Mouse (Mus musculus) stomach, embryonic 14.5 days (tissue): Measurements from ENCODE around the gene Arhgef10l. TPM values are rescaled to one million over a fixed set of nuclear protein-coding genes. Genes with fewer than 3 reads are reported as not detected.

Source experiments
- ATAC-seq: fragments of 200-750 bp; cut with Nextera tagmentation; 2 replicates; pipeline ENCODE4 v1.8.0; 2017; ENCODE audit warnings: low read depth, moderate TSS enrichment; ENCODE audit not compliant: insufficient number of reproducible peaks, insufficient read depth, low FRiP score
- H3K27ac ChIP-seq: fragments of 300-500 bp; sonication (generic); 2 replicates; pipeline ENCODE4 v1.5.1; 2014; ENCODE audit warnings: mild to moderate bottlenecking, low read length, moderate library complexity, mixed read lengths
- H3K27me3 ChIP-seq: fragments of 300-500 bp; sonication (generic); 2 replicates; pipeline ENCODE4 v1.6.1; 2014; ENCODE audit warnings: low read length, control low read depth, mixed read lengths; ENCODE audit not compliant: control insufficient read depth, insufficient read depth
- H3K36me3 ChIP-seq: fragments of 300-500 bp; sonication (generic); 2 replicates; pipeline ENCODE4 v1.6.1; 2014; ENCODE audit warnings: mild to moderate bottlenecking, control low read depth, low read length, moderate library complexity, mixed read lengths; ENCODE audit not compliant: control insufficient read depth, insufficient read depth
- H3K4me1 ChIP-seq: fragments of 300-500 bp; sonication (generic); 2 replicates; pipeline ENCODE4 v1.6.1; 2014; ENCODE audit warnings: low read length, control low read depth, mixed read lengths; ENCODE audit not compliant: control insufficient read depth, insufficient read depth
- H3K4me2 ChIP-seq: fragments of 300-500 bp; sonication (generic); replicated peaks from 2 replicates; pipeline ENCODE4 v1.6.1; 2014; ENCODE audit warnings: low read depth, low read length, control low read depth
- H3K4me3 ChIP-seq: fragments of 300-500 bp; sonication (generic); 2 replicates; pipeline ENCODE4 v1.5.1; 2014; ENCODE audit warnings: low read depth, low read length, control low read depth
- H3K9ac ChIP-seq: fragments of 300-500 bp; sonication (generic); replicated peaks from 2 replicates; pipeline ENCODE4 v1.6.1; 2014; ENCODE audit warnings: low read depth, mild to moderate bottlenecking, control low read depth, low read length, moderate library complexity, mixed read lengths
- H3K9me3 ChIP-seq: fragments of 300-500 bp; sonication (generic); 2 replicates; pipeline ENCODE4 v1.6.1; 2016; ENCODE audit warnings: low read depth, low read length, control low read depth; ENCODE audit not compliant: control insufficient read depth
- WGBS: fragments of 180-500 bp; shearing (Covaris S2); extraction: QIAGEN DNeasy Blood & Tissue Kit; methylation state at CpG from one replicate; pipeline ENCODE4 v1.1.7; 2014; 5-methylcytosine and 5-hydroxymethylcytosine counted together
- polyA plus RNA-seq: library from polyadenylated mRNA; unstranded; fragments of >200 nt; fragmentation: Nextera tagmentation; extraction: Ambion mirVana; gene quantifications from 2 replicates; pipeline ENCODE4 v1.2.1, GENCODE M21; 2014

Arhgef10l gene
- polyA plus RNA-seq, 1 experiment from 2014 or later: 9.9 TPM

- Histone ChIP-seq H3K9me3 (peaks cover 3% of the 10 kb centered on the region; the same call in 1 of the 2 replicates), H3K27ac (no peak overlapping the region), H3K4me2 (no peak overlapping the region), H3K9ac (no peak overlapping the region), H3K36me3 (no peaks in the 10 kb centered on the region; the same call in 1 of the 2 replicates), H3K27me3 (no peaks in the 10 kb centered on the region), H3K4me3 (no peak overlapping the region), H3K4me1 (0 out of 2 replicates have a peak, but pooled peaks cover 16% of the 10 kb centered on the region)
- 91% methylated on average over 28 of the region's 28 CpGs for WGBS
- ATAC-seq: no peak
These were observed 26.2 kb downstream of the Arhgef10l start for GRCm38 (mm10) chr4:140639431-140640241.

- H3K9me3 ChIP-seq: peaks cover 3% of the 10 kb centered on the region; the same call in 1 of the 2 replicates
- 94% methylated on average over 5 of the region's 5 CpGs for WGBS
- ATAC-seq: no peak
- H3K4me2 ChIP-seq: no peak overlapping the region
- H3K36me3 ChIP-seq: no peaks in the 10 kb centered on the region
- H3K4me3 ChIP-seq: no peak overlapping the region
- H3K27ac ChIP-seq: no peak overlapping the region
- no peak overlapping the region for H3K9ac ChIP-seq
- no peaks in the 10 kb centered on the region for H3K27me3 ChIP-seq
- 0 out of 2 replicates have a peak, but pooled peaks cover 16% of the 10 kb centered on the region for H3K4me1 ChIP-seq
These were observed 27.2 kb downstream of the Arhgef10l start for GRCm38 (mm10) chr4:140638591-140638990.

GRCm38 (mm10) chr4:140637269-140637668 is 28.5 kb downstream of the Arhgef10l start:
- Histone ChIP-seq H3K4me1 (0 out of 2 replicates have a peak, but pooled peaks cover 16% of the 10 kb centered on the region), H3K36me3 (no peaks in the 10 kb centered on the region), H3K9me3 (no peaks in the 10 kb centered on the region), H3K27me3 (no peaks in the 10 kb centered on the region), H3K27ac (no peak overlapping the region), H3K9ac (no peak overlapping the region), H3K4me3 (no peak overlapping the region), H3K4me2 (no peak overlapping the region)
- ATAC-seq: no peak
- 70% methylated on average over 8 of the region's 8 CpGs for WGBS

GRCm38 (mm10) chr4:140636312-140636996 is 29.4 kb downstream of the Arhgef10l start:
- H3K4me3 ChIP-seq: no peak overlapping the region
- no peak overlapping the region for H3K4me2 ChIP-seq
- 0 out of 2 replicates have a peak, but pooled peaks have one; percentile 20 for ATAC-seq
- no peaks in the 10 kb centered on the region for H3K9me3 ChIP-seq
- 0 out of 2 replicates have a peak, but pooled peaks cover 16% of the 10 kb centered on the region for H3K4me1 ChIP-seq
- H3K36me3 ChIP-seq: no peaks in the 10 kb centered on the region
- H3K9ac ChIP-seq: no peak overlapping the region
- H3K27ac ChIP-seq: no peak overlapping the region
- WGBS: 50% methylated on average over 5 of the region's 5 CpGs
- H3K27me3 ChIP-seq: no peaks in the 10 kb centered on the region

GRCm38 (mm10) chr4:140634861-140635388 is 30.9 kb downstream of the Arhgef10l start:
- no peak overlapping the region for H3K4me2 ChIP-seq
- H3K36me3 ChIP-seq: no peaks in the 10 kb centered on the region
- 79% methylated on average over 10 of the region's 10 CpGs for WGBS
- ATAC-seq: no peak
- peaks cover 20% of the 10 kb centered on the region; the same call in 1 of the 2 replicates for H3K4me1 ChIP-seq
- H3K27me3 ChIP-seq: no peaks in the 10 kb centered on the region
- H3K9me3 ChIP-seq: no peaks in the 10 kb centered on the region
- H3K4me3 ChIP-seq: no peak overlapping the region
- H3K9ac ChIP-seq: no peak overlapping the region
- no peak overlapping the region for H3K27ac ChIP-seq

GRCm38 (mm10) chr4:140631276-140631849 is 34.4 kb downstream of the Arhgef10l start:
- Histone ChIP-seq H3K9me3 (no peaks in the 10 kb centered on the region), H3K27ac (no peak overlapping the region), H3K27me3 (no peaks in the 10 kb centered on the region), H3K4me2 (no peak overlapping the region), H3K36me3 (no peaks in the 10 kb centered on the region), H3K9ac (no peak overlapping the region), H3K4me1 (peaks cover 25% of the 10 kb centered on the region), H3K4me3 (no peak overlapping the region)
- 75% methylated on average over 6 of the region's 6 CpGs for WGBS
- no peak for ATAC-seq

- Histone ChIP-seq H3K27ac (no peak overlapping the region; the same call in 1 of the 2 replicates), H3K4me1 (peaks cover 25% of the 10 kb centered on the region), H3K36me3 (no peaks in the 10 kb centered on the region), H3K9me3 (no peaks in the 10 kb centered on the region), H3K4me3 (no peak overlapping the region), H3K4me2 (no peak overlapping the region), H3K27me3 (no peaks in the 10 kb centered on the region), H3K9ac (no peak overlapping the region)
- WGBS: 41% methylated on average over 15 of the region's 15 CpGs
- peak; percentile 31; the same call in 1 of the 2 replicates for ATAC-seq
These were observed 35.1 kb downstream of the Arhgef10l start for GRCm38 (mm10) chr4:140630651-140631241.

GRCm38 (mm10) chr4:140630136-140630535 is 35.7 kb downstream of the Arhgef10l start:
- Histone ChIP-seq H3K4me3 (no peak overlapping the region), H3K4me2 (no peak overlapping the region), H3K9ac (no peak overlapping the region), H3K4me1 (peaks cover 31% of the 10 kb centered on the region), H3K9me3 (no peaks in the 10 kb centered on the region), H3K27ac (no peak overlapping the region), H3K27me3 (no peaks in the 10 kb centered on the region), H3K36me3 (no peaks in the 10 kb centered on the region)
- ATAC-seq: no peak
- 53% methylated on average over 6 of the region's 6 CpGs for WGBS
